Mouse (Mus musculus) thymus, adult 2 months (tissue): ENCODE measurements around the gene Dhx37.

ENCODE experiments used
- CTCF ChIP-seq: fragments of 200-500 bp; IDR thresholded peaks from 2 replicates; pipeline ENCODE4 v1.5.1; 2012; ENCODE audit warnings: mild to moderate bottlenecking, control low read depth, low read length, moderate library complexity, borderline replicate concordance; ENCODE audit not compliant: control insufficient read depth, poor library complexity, insufficient read depth; ENCODE audit errors: extremely low read depth
- POLR2A ChIP-seq: fragments of 200-500 bp; IDR thresholded peaks from 2 replicates; pipeline ENCODE4 v1.6.1; 2012; ENCODE audit warnings: mild to moderate bottlenecking, low read length, control low read depth, moderate library complexity; ENCODE audit not compliant: control insufficient read depth, poor library complexity, insufficient read depth; ENCODE audit errors: extremely low read depth

DNA sequence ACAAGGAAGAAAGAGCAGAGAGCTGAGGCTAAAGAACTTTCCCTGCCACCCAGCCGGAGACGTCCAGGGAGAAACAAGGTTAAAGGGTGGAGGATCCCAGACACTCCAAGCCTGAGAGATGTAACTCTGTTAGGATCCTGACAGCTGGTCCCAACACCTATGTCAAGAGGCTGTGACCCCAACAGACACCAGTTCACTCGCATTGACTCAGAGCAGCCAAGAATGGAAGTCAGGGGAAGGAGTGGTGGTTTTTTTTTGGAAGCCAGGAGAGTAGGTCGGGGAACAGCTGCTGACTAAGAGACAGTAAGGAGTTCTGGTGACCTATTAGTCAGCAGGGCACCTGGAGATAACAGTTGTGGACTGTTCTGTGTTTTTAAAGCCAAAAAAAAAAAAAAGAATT, 61.9 kb downstream of the Dhx37 start:
- TF ChIP-seq CTCF (no peak), POLR2A (no peak)
